Mouse (Mus musculus) kidney, postnatal 0 days (tissue): ENCODE results near the gene Myh11. TPM values are rescaled to one million over a fixed set of nuclear protein-coding genes. Genes with fewer than 3 reads are reported as not detected.

ENCODE experiments used
- ATAC-seq: fragments of 200-750 bp; cut with Nextera tagmentation; replicated peaks from 2 replicates; pipeline ENCODE4 v1.8.0; 2017; ENCODE audit warnings: low read depth, moderate number of reproducible peaks, moderate TSS enrichment, moderate library complexity; ENCODE audit not compliant: low FRiP score
- DNase-seq: peaks from one replicate; pipeline ENCODE4 v3.0.0-alpha.2; 2016; ENCODE audit warnings: low spot score
- H3K27ac ChIP-seq: fragments of 300-500 bp; sonication (generic); 2 replicates; pipeline ENCODE4 v1.5.1; 2014; ENCODE audit warnings: mild to moderate bottlenecking
- H3K27me3 ChIP-seq: fragments of 300-500 bp; sonication (generic); 2 replicates; pipeline ENCODE4 v1.6.1; 2014; ENCODE audit warnings: low read length, mixed read lengths; ENCODE audit not compliant: insufficient read depth
- H3K36me3 ChIP-seq: fragments of 300-500 bp; sonication (generic); 2 replicates; pipeline ENCODE4 v1.6.1; 2014; ENCODE audit warnings: low read length, mixed read lengths; ENCODE audit not compliant: insufficient read depth
- H3K4me1 ChIP-seq: fragments of 300-500 bp; sonication (generic); replicated peaks from 2 replicates; pipeline ENCODE4 v1.6.1; 2014; ENCODE audit warnings: antibody characterized with exemption, low read length, mixed read lengths; ENCODE audit not compliant: insufficient read depth
- H3K4me2 ChIP-seq: fragments of 300-500 bp; sonication (generic); 2 replicates; pipeline ENCODE4 v1.6.1; 2014; ENCODE audit warnings: mild to moderate bottlenecking, low read length, moderate library complexity, mixed read lengths
- H3K4me3 ChIP-seq: fragments of 300-500 bp; sonication (generic); replicated peaks from 2 replicates; pipeline ENCODE4 v1.5.1; 2014; ENCODE audit warnings: low read depth, low read length
- H3K9ac ChIP-seq: fragments of 300-500 bp; sonication (generic); 2 replicates; pipeline ENCODE4 v1.6.1; 2014; ENCODE audit warnings: low read depth, low read length
- H3K9me3 ChIP-seq: fragments of 300-500 bp; sonication (generic); replicated peaks from 2 replicates; pipeline ENCODE4 v1.6.1; 2016; ENCODE audit warnings: low read length, inconsistent platforms, mixed read lengths
- CTCF ChIP-seq: IDR thresholded peaks from 2 replicates; pipeline ENCODE4 v1.5.1; 2016; ENCODE audit warnings: antibody characterized with exemption, low read depth, mild to moderate bottlenecking, moderate library complexity
- WGBS: fragments of 180-500 bp; shearing (Covaris S2); extraction: QIAGEN DNeasy Blood & Tissue Kit; methylation state at CpG from one replicate; pipeline ENCODE4 v1.1.7; 2014; 5-methylcytosine and 5-hydroxymethylcytosine counted together
- polyA plus RNA-seq: library from polyadenylated mRNA; unstranded; fragments of >200 nt; fragmentation: Nextera tagmentation; extraction: Ambion mirVana; gene quantifications from 2 replicates; pipeline ENCODE4 v1.2.1, GENCODE M21; 2015

Myh11 gene
- polyA plus RNA-seq: 11.5 and 12.6 TPM in 2 replicates

DNA sequence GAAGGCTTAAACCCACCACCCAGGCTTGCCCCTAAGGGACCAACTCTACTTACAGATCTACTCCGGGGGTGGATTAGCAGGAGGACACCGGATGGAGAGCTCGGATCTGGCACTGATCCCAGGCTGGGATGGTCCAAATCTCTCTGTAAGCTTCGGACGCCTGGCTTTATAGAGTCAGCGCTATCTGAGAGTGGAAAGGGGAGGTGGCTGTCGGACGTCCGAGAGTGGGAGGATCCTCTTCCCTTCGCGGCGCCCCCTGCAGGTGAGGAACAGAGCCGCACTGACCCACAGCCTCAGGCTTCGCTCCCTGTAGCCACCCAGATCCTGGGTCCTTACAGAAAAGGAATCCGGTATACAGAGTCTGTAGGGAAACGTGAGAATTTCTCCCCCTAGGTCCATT, at the start of gene Myh11:
Gene Myh11 (minus strand): TSS at position 150 of the 400 bp plus-strand sequence.
- ATAC-seq: peak; percentile 83
- Histone ChIP-seq H3K9me3 (no peaks in the 10 kb centered on the region), H3K36me3 (no peaks in the 10 kb centered on the region), H3K4me2 (peak within 1 kb of the TSS; percentile 62), H3K27me3 (no peaks in the 10 kb centered on the region), H3K27ac (no peak within 1 kb of the TSS; the same call in 1 of the 2 replicates), H3K4me3 (peak within 1 kb of the TSS; percentile 27), H3K4me1 (0 out of 2 replicates have a peak, but pooled peaks cover 15% of the 10 kb centered on the region), H3K9ac (0 out of 2 replicates have a peak within 1 kb of the TSS, but pooled peaks have one; percentile 2)
- peak; percentile 92 for DNase-seq
- 1% methylated on average over 12 of the region's 16 CpGs for WGBS
- peak; percentile 85 for TF ChIP-seq CTCF

- ATAC-seq (no peak), DNase-seq (no peak)
- H3K4me3 ChIP-seq: no peak overlapping the region
- H3K36me3 ChIP-seq: no peaks in the 10 kb centered on the region
- WGBS: 77% methylated on average over 1 of the region's 1 CpGs
- H3K27ac ChIP-seq: no peak overlapping the region
- H3K4me1 ChIP-seq: no peaks in the 10 kb centered on the region
- no peaks in the 10 kb centered on the region for H3K9me3 ChIP-seq
- H3K4me2 ChIP-seq: no peak overlapping the region
- H3K27me3 ChIP-seq: no peaks in the 10 kb centered on the region
- no peak for TF ChIP-seq CTCF
- no peak overlapping the region for H3K9ac ChIP-seq
Measured at GRCm38 (mm10) chr16:14328156-14328555, 37.0 kb upstream of the Myh11 start.

DNA sequence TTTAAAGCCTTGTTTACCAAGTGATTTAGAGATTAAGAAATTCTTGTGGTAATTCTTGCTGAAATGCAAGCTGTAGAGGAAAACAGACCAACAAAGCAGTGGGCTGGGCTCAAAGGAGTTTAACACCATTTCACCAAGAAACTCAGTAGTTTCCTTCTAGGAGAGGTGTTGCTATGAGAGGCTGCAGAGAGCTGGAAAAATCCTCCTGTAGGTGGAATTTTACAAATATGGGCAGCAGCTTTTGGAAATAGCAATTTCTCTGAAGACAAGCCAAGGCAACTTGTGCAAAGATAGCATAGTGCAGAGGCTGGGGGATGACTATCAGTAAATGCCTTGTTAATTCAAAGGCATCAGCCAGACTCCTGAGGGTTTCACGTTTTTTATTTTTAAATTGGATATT, 29.3 kb upstream of the Myh11 start:
- Histone ChIP-seq H3K4me2 (no peak overlapping the region), H3K36me3 (no peaks in the 10 kb centered on the region), H3K9ac (no peak overlapping the region), H3K4me3 (no peak overlapping the region), H3K9me3 (no peaks in the 10 kb centered on the region), H3K27ac (no peak overlapping the region), H3K27me3 (no peaks in the 10 kb centered on the region), H3K4me1 (peaks cover 9% of the 10 kb centered on the region; the same call in 1 of the 2 replicates)
- 54% methylated on average over 1 of the region's 1 CpGs for WGBS
- no peak for DNase-seq
- TF ChIP-seq CTCF: no peak
- ATAC-seq: no peak

DNA sequence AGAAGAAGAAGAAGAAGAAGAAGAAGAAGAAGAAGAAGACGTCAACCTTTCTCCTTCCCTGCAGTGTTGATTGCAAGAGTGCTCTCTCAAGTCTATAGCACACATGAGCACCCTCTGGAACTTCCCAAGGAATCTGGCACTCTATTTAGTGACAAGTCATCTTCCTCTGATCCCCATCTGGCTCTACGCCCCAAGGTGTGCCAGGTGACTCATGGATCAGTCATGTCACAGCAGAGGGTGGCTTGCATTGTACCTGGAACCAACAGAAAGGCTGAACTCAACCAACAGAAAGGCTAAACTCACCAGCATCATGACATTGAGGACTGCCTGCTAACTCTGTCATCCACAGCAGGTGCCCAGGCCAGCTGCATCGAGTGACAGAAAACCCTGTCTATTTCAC, 28.5 kb upstream of the Myh11 start:
- H3K27ac ChIP-seq: no peak overlapping the region
- no peaks in the 10 kb centered on the region for H3K27me3 ChIP-seq
- ATAC-seq (no peak), DNase-seq (no peak)
- H3K4me3 ChIP-seq: no peak overlapping the region
- peaks cover 9% of the 10 kb centered on the region; the same call in 1 of the 2 replicates for H3K4me1 ChIP-seq
- no peak overlapping the region for H3K9ac ChIP-seq
- 86% methylated on average over 3 of the region's 3 CpGs for WGBS
- H3K36me3 ChIP-seq: no peaks in the 10 kb centered on the region
- no peaks in the 10 kb centered on the region for H3K9me3 ChIP-seq
- TF ChIP-seq CTCF: no peak
- no peak overlapping the region for H3K4me2 ChIP-seq

DNA sequence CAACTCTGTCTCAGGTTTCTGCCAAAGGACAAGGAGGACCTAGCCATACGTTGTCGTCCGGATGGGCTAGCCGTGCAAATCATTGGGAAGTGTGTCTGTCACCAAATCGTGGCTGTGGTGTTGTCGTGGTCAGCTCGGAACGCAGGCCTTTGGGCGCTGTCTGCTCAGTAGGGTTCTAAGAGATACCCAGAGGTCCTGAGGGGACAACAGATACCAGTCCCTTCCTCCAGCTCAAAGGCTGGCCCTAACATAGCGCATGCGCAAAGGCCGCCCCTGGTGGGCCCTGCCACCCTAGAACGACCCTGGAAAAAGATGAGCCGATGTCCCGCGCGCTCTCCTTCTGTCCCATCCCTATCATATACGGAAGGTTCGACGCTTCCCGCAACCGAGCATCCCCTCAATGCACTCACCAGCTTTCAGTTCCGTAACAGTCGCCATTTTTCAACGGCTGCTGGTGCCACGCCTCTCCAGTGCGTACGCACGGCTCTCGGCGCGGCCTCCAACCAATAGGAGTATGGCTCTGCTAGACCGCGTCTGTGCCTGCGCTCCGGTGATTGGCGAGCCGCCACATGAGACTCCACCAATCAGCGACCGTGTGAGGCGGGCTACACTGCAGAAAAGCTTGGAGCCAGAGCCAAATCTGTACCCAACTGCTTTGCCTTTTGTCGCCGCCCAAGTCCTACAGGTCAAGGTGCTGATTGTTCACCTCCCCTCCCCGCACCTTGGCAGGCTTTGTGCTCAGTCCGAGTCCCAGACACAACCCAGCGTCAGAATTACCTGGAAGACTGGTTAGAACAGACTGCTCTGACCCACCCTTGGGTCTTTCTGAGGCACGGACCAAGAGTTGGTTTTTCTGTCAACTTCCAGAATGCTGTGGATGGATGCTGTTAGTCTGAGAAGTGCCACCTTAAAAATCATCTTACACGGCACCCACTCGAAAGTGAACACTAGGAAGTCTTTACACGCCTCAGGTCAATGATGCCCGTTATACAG, 26.0 kb upstream of the Myh11 start, which contains the start of gene Fopnl:
Gene Fopnl (minus strand): TSS at position 522 of the 993 bp plus-strand sequence.
- Histone ChIP-seq H3K4me3 (peak within 1 kb of the TSS; percentile 69), H3K27ac (peak within 1 kb of the TSS; percentile 84), H3K9ac (peak within 1 kb of the TSS; percentile 82), H3K9me3 (no peaks in the 10 kb centered on the region), H3K27me3 (no peaks in the 10 kb centered on the region), H3K36me3 (peaks cover 4% of the 10 kb centered on the region; the same call in 1 of the 2 replicates), H3K4me2 (peak within 1 kb of the TSS; percentile 81), H3K4me1 (peaks cover 9% of the 10 kb centered on the region; the same call in 1 of the 2 replicates)
- WGBS: 4% methylated on average over 51 of the region's 51 CpGs
- DNase-seq: peak; percentile 99
- ATAC-seq: peak; percentile 100
- TF ChIP-seq CTCF: no peak

DNA sequence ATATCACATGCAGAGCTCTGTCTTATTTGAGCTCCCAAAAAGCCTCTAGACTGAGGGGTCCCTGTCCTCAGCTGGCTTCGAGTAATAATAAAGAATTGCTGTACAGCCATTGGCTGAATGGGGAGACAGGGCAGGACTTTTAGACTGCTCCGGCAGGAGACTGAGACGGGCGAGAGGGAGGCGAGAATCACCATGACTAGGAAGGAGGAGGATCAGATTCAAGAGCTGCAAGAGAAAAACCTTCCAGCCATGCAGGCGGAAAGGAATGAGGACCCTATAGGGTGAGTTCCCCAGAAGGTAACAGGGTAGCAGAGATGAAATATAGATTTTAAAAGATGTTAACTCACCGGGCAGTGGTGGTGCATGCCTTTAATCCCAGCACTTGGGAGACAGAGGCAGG, 21.7 kb upstream of the Myh11 start:
- no peak overlapping the region for H3K4me3 ChIP-seq
- H3K4me2 ChIP-seq: no peak overlapping the region
- no peaks in the 10 kb centered on the region for H3K27me3 ChIP-seq
- WGBS: 89% methylated on average over 7 of the region's 7 CpGs
- ATAC-seq (no peak), DNase-seq (no peak)
- H3K9ac ChIP-seq: no peak overlapping the region
- H3K36me3 ChIP-seq: peaks cover 6% of the 10 kb centered on the region; the same call in 1 of the 2 replicates
- peaks cover 9% of the 10 kb centered on the region; the same call in 1 of the 2 replicates for H3K4me1 ChIP-seq
- TF ChIP-seq CTCF: no peak
- no peak overlapping the region for H3K27ac ChIP-seq
- H3K9me3 ChIP-seq: no peaks in the 10 kb centered on the region
